Mouse (Mus musculus): ENCODE measurements around the gene Cyb5rl. TPM values are rescaled to one million over a fixed set of nuclear protein-coding genes. Genes with fewer than 3 reads are reported as not detected.

Gene Cyb5rl
- 1 to 10 TPM; 5.6 to 6.9 TPM for total RNA-seq (2021)

DNA sequence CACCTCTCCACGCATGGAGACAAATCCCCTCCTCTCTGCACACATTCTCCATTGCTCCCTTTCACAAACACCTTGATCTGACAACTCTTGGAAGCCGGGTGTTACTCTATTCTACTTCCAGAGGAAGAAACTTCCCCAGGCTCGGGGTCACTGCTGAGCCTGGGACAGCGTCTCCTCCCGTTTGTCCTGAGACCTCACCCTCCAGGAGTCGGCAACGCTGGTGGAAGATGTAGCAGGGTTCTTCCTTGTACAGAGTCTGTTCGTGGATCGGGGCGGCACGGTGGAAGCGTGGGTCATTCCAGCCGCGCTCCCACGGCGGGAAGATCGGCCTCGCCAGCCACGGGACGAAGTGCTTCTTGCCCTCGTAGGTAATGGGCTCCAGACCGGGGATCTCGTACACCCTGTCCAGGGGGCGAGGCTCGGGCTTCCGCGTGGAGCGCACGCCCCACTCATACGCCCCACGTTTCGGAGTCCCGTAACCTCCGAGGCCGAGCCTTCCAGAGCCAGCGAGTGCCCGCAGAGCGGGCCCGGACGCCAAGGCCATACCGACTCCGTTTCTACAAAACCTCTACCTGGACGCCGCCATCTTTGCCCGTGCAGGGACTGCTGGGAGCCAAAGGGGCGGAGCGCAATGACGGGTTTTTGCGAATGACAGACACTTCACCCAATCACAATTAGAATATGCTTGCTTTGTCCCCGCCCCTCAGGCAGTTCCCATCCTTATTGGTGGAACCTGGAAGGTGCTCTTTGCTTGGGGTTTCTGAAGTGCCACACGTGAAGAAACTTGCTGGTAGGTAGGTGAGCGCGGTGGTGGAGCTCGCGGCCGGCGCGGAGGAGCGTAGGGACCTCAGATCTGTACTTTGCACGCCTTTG is at the start of gene Cyb5rl, which contains the start of gene Mrpl37:
Cyb5rl (plus strand) TSS at position 737 of the 873 bp plus-strand sequence.
Mrpl37 (minus strand) TSS at position 617 of the 873 bp plus-strand sequence.
- intact Hi-C loops (cut with DNase I): loop anchor here (5.0 to 10.0 kb wide), 2 partner anchors 68 to 96 kb away; no protein-coding TSS in a partner anchor
- DNase-seq: peak; percentile 94

- intact Hi-C loops (cut with DNase I): no loop called here
- no peak for DNase-seq
Measured at GRCm38 (mm10) chr4:107017257-107017656, 49.5 kb upstream of the Cyb5rl start.

- intact Hi-C loops (cut with DNase I): no loop called here
Measured at GRCm38 (mm10) chr4:107018521-107018920, 48.3 kb upstream of the Cyb5rl start.

GRCm38 (mm10) chr4:107019027-107019426 is 47.8 kb upstream of the Cyb5rl start:
- intact Hi-C loops (cut with DNase I): no loop called here

More at GRCm38 (mm10) chr4:107018521-107018920, 48.3 kb upstream of the Cyb5rl start:
- DNase-seq: no peak

GRCm38 (mm10) chr4:107020287-107021000 is 46.3 kb upstream of the Cyb5rl start:
- intact Hi-C loops (cut with DNase I): no loop called here

More at GRCm38 (mm10) chr4:107019027-107019426, 47.8 kb upstream of the Cyb5rl start:
- peak; percentile 69 for DNase-seq

GRCm38 (mm10) chr4:107021464-107021863 is 45.3 kb upstream of the Cyb5rl start:
- DNase-seq: no peak
- intact Hi-C loops (cut with DNase I): no loop called here

More at GRCm38 (mm10) chr4:107020287-107021000, 46.3 kb upstream of the Cyb5rl start:
- no peak for DNase-seq

DNA sequence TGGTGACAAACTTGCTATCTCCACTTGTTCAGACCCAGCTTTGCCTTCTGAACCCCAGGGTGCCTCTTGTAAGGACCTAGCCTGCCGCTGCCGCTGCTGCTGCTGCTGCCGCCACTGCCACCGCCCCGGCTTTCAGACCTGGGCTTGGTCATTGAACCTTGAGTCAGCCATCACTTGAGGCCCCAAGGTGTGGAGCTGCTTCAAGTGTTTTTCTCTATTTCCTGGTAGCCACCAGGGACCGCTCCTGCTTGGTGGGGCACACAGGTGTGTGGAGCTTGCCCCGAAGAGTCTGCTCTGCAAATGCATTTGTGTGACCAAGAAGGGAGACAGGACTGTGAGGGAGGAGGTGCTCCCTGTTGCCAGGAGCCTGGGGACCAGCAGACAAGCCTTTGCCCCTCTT is 41.9 kb upstream of the Cyb5rl start:
- intact Hi-C loops (cut with DNase I): no loop called here
- no peak for DNase-seq

- DNase-seq: no peak
- intact Hi-C loops (cut with DNase I): no loop called here
Measured at GRCm38 (mm10) chr4:107025369-107025768, 41.4 kb upstream of the Cyb5rl start.

DNA sequence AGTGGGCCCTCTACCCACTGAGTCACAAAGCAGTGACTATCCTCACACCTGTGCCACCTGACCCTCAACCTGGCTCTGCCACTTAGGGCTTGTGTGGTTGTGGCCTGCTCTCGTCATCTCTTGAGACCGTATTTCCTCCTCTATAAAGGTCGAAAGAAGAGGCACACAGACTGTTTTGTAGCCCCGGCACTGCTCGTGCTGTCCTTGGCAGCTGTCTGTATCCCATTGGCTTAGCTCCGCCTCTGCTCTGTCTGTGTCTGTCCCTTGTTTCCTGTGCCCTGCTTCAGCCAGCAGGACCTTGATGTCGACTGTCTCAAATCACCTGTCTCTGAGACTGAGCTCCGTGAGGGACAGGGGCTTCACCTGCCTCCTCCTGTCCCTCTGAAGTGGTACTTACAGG is 40.3 kb upstream of the Cyb5rl start:
- no peak for DNase-seq
- intact Hi-C loops (cut with DNase I): no loop called here

DNA sequence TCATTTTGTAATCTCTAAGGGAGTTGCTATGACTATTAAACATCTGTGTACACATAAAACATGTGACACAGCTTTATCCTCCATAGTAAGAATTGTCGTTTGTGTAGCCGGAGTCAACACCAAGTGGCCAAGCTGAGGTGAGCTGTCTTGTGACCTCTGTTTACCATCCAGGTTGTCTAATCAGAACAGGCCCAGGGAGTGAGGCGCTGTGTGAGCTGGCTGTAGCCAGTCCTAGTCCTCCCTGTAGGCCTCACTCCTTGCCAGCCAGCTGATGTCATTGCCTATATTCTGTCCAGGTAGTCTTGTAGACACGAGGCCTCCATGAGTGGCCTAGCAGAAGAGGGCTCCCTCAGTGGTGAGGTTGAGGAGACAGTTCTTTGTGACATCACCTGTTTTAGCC is 31.1 kb upstream of the Cyb5rl start:
- intact Hi-C loops (cut with DNase I): no loop called here
- DNase-seq: no peak

- DNase-seq: no peak
- intact Hi-C loops (cut with DNase I): no loop called here
Measured at GRCm38 (mm10) chr4:107036985-107037384, 29.8 kb upstream of the Cyb5rl start.

GRCm38 (mm10) chr4:107038303-107038702 is 28.5 kb upstream of the Cyb5rl start:
- no peak for DNase-seq
- intact Hi-C loops (cut with DNase I): no loop called here

- DNase-seq: no peak
- intact Hi-C loops (cut with DNase I): no loop called here
Measured at GRCm38 (mm10) chr4:107039270-107039669, 27.5 kb upstream of the Cyb5rl start.

- intact Hi-C loops (cut with DNase I): no loop called here
- DNase-seq: no peak
Measured at GRCm38 (mm10) chr4:107042304-107042703, 24.5 kb upstream of the Cyb5rl start.

DNA sequence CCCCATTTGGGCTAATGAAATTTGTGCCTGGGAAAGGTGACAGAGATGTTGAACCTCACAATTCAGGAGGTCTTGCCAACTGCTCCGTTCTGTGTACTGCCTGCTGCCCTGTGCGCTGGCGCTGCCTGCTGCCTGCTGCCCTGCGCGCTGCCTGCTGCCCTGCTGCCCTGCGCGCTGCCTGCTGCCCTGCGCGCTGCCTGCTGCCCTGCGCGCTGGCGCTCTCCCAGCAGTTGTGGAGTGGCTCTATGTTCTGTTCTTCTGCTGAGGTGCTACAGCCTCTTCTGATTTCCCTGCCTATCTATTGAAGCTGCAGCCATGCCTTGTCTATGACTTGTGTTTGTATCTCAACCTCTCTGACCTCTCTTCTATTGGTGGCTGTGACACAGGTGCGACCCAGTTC is 21.6 kb upstream of the Cyb5rl start:
- DNase-seq: no peak
- intact Hi-C loops (cut with DNase I): no loop called here

DNA sequence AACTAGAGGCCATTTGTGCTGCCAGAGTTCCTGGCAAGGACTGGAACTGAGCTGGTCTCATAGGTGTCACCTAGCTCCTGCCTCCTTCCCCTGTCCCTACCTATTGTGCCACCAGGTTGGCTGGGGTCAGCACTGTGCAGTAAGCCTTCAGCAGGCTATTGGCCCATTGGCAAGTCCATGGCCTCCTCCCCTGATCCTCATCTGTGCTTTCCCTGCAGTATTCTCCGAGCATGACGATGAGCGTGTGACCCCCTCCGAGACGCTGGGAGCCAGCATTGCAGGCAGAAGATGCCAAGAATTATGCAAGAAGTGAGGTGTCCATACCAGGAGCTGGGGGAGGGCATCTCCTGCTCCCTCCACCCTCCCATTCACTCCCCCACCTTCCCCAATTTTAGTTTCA is 19.0 kb upstream of the Cyb5rl start:
- intact Hi-C loops (cut with DNase I): no loop called here
- DNase-seq: peak; percentile 40

DNA sequence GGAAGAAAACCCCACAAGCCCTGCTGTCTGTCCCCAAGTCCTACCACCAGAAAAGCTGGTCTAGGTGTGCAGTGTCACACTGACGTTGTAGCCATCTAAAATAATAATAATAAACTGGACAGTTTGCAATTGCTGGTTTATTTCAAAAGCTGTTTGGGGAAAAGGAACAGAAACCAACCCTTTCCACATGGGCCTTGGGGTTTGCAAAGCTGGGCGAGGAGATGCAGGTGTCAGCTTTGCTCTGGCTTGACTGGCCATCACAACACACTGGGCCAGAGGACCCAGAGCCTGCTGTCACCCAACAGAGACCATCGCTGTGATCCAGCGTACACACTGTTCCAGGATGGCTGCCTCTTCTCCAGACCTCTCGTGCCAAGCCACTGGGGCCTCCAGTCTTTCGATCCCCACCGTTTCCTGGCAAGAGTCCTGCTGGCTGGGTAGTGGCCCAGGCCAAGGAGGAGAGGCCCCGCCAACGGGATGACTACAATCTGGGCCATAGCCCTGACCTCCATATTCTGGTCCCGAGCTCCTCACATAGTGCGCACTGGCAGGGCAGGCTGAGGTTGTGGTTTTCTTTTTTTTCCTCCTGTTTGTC is 18.1 kb upstream of the Cyb5rl start:
- intact Hi-C loops (cut with DNase I): no loop called here
- DNase-seq: peak; percentile 96

DNA sequence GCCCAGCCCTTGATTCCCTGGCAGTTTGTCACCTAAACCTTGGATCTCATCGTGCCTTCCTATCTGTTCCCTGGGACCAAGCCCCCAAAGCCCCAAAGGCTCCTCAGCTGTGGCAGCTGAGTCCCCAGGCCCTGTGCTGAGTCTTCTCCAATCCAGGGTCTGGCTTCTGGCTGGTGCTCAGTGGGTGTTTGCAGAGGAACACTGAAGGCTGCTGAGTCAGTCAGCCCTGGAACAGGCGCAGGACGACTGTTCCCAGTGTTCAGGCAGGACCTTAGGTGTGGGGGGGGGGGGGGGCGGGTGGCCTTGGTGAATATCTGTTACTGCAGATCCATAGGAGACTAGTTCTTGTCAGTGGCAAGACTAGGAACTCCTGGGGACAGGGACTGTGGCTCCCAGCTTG is 14.9 kb upstream of the Cyb5rl start:
- intact Hi-C loops (cut with DNase I): loop anchor here (10.0 kb wide), 1 partner anchor 207 kb away; no protein-coding TSS in a partner anchor
- DNase-seq: no peak

GRCm38 (mm10) chr4:107052962-107053553 is 13.7 kb upstream of the Cyb5rl start:
- intact Hi-C loops (cut with DNase I): loop anchor here (10.0 kb wide), 1 partner anchor 208 kb away; no protein-coding TSS in a partner anchor
- no peak for DNase-seq

- no peak for DNase-seq
- intact Hi-C loops (cut with DNase I): loop anchor here (10.0 kb wide), 1 partner anchor 211 kb away; no protein-coding TSS in a partner anchor
Measured at GRCm38 (mm10) chr4:107056088-107056487, 10.7 kb upstream of the Cyb5rl start.

Data from left cerebral cortex, postnatal 4 days (tissue).